Mouse (Mus musculus) liver, embryonic 16.5 days (tissue): ENCODE data around the gene Btbd16. TPM values are rescaled to one million over a fixed set of nuclear protein-coding genes. Genes with fewer than 3 reads are reported as not detected.

Experiments used
- ATAC-seq: fragments of 200-750 bp; cut with Nextera tagmentation; 2 replicates; pipeline ENCODE4 v1.8.0; 2017; ENCODE audit warnings: low read depth, mild to moderate bottlenecking, moderate number of reproducible peaks, moderate library complexity
- H3K27ac ChIP-seq: fragments of 300-500 bp; sonication (generic); 2 replicates; pipeline ENCODE4 v1.5.1; 2014; ENCODE audit warnings: mild to moderate bottlenecking, low read length
- H3K27me3 ChIP-seq: fragments of 300-500 bp; sonication (generic); 2 replicates; pipeline ENCODE4 v1.6.1; 2014; ENCODE audit warnings: low read depth, low read length, mixed read lengths; ENCODE audit not compliant: control insufficient read depth, insufficient read depth
- H3K36me3 ChIP-seq: fragments of 300-500 bp; sonication (generic); 2 replicates; pipeline ENCODE4 v1.6.1; 2014; ENCODE audit warnings: mild to moderate bottlenecking; ENCODE audit not compliant: control insufficient read depth, insufficient read depth
- H3K4me1 ChIP-seq: fragments of 300-500 bp; sonication (generic); 2 replicates; pipeline ENCODE4 v1.6.1; 2014; ENCODE audit warnings: low read depth, low read length, mixed read lengths; ENCODE audit not compliant: control insufficient read depth
- H3K4me2 ChIP-seq: fragments of 300-500 bp; sonication (generic); 2 replicates; pipeline ENCODE4 v1.6.1; 2014; ENCODE audit warnings: low read depth, low read length, mixed read lengths
- H3K4me3 ChIP-seq: fragments of 300-500 bp; sonication (generic); 2 replicates; pipeline ENCODE4 v1.5.1; 2014; ENCODE audit warnings: low read depth, mild to moderate bottlenecking, low read length
- H3K9ac ChIP-seq: fragments of 300-500 bp; sonication (generic); 2 replicates; pipeline ENCODE4 v1.6.1; 2014; ENCODE audit warnings: low read depth, low read length
- H3K9me3 ChIP-seq: fragments of 300-500 bp; sonication (generic); replicated peaks from 2 replicates; pipeline ENCODE4 v1.6.1; 2016; ENCODE audit warnings: low read length; ENCODE audit not compliant: control insufficient read depth
- WGBS: fragments of 180-500 bp; shearing (Covaris S2); extraction: QIAGEN DNeasy Blood & Tissue Kit; methylation state at CpG from one replicate; pipeline ENCODE4 v1.1.7; 2014; ENCODE audit not compliant: insufficient replicate concordance; 5-methylcytosine and 5-hydroxymethylcytosine counted together
- polyA plus RNA-seq: library from polyadenylated mRNA; unstranded; fragments of >200 nt; fragmentation: Nextera tagmentation; extraction: Ambion mirVana; gene quantifications from 2 replicates; pipeline ENCODE4 v1.2.1, GENCODE M21; 2015

Btbd16 gene
- polyA plus RNA-seq, 1 experiment from 2014 or later = 0.08 TPM

DNA sequence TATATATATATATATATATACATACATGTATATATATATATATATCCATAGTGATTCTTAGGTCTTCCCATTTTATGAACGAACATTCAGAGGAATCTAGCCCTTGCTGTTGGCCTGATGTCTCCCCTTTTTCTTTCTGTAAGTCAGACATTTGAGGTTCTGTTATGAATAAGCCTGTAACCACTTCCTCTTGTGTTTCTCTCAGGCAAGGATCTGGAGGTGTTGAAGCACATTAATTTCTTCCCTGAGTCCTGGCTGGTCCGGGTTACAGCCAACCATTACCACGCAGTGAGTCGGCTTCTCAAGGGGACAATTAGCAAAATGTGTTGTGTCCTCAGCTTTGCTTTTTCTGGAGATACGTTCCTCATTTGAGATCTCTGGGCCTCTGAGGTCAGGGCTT, 44.9 kb downstream of the Btbd16 start:
- Histone ChIP-seq H3K9ac (no peak overlapping the region), H3K36me3 (no peaks in the 10 kb centered on the region), H3K27me3 (no peaks in the 10 kb centered on the region), H3K9me3 (no peaks in the 10 kb centered on the region), H3K4me2 (no peak overlapping the region), H3K4me3 (no peak overlapping the region), H3K4me1 (no peaks in the 10 kb centered on the region), H3K27ac (no peak overlapping the region)
- WGBS = 12% methylated on average over 5 of the region's 5 CpGs
- ATAC-seq = no peak

DNA sequence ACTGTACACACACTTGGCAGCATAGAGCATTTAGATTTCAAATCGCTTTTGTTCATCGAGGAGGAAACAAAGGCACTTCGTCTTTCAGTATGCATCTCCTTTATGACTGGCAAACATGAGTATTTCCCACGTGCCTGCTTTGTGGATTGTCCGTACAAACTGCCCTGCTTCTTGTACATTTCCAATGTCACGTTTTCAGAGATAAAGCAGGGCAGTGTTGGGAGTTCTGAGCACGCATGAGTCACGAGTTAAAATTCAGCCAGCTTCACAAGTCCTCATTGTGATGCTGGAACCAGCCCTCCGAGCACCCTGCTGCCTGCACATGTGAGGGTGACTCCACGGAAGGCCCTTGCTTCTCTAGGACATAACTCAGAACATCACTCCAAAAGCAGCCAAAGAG, 45.8 kb downstream of the Btbd16 start:
- ATAC-seq = no peak
- Histone ChIP-seq H3K27ac (no peak overlapping the region), H3K4me3 (no peak overlapping the region), H3K9me3 (no peaks in the 10 kb centered on the region), H3K27me3 (no peaks in the 10 kb centered on the region), H3K4me2 (no peak overlapping the region), H3K36me3 (no peaks in the 10 kb centered on the region), H3K4me1 (no peaks in the 10 kb centered on the region), H3K9ac (no peak overlapping the region)
- 63% methylated on average over 10 of the region's 10 CpGs for WGBS

DNA sequence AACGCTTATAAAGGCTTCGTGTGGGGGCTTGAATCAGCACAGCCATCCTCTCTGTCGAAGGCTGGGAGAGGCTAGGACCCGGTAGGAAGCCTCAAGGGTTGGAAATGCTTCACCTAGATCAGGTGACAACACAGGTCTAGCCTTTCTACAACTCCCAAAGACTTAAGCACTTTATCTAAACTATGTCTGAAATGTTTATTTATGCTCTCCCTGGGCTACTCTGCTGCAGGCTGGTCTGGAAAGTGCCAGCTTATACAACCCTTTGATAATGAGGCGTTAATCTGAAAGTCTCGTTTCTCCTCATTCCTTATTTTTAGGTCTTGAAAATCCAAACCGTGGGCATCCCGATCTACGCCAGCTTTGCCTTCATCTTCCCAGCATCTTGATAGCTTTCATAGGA, 50.1 kb downstream of the Btbd16 start:
- 60% methylated on average over 9 of the region's 9 CpGs for WGBS

DNA sequence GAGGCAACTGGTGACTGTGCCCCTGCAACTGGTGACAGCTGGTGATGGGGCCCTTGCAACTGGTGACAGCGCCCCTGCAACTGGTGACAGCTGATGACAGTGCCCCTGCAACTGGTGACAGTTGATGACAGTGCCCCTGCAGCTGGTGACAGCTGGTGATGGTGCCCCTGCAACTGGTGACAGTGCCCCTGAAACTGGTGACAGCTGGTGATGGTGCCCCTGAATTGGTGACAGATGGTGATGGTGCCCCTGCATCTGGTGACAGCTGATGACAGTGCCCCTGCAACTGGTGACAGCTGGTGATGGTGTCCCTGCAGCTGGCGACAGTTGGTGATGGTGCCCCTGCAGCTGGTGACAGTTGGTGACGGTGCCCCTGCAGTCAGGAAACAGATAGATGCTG, 52.5 kb downstream of the Btbd16 start:
- no peak overlapping the region for H3K4me2 ChIP-seq
- no peak overlapping the region for H3K9ac ChIP-seq
- WGBS = 40% methylated on average over 3 of the region's 3 CpGs
- H3K9me3 ChIP-seq = no peaks in the 10 kb centered on the region
- no peak overlapping the region for H3K4me3 ChIP-seq
- no peaks in the 10 kb centered on the region for H3K4me1 ChIP-seq
- H3K27me3 ChIP-seq = no peaks in the 10 kb centered on the region
- no peak overlapping the region for H3K27ac ChIP-seq
- ATAC-seq = no peak
- no peaks in the 10 kb centered on the region for H3K36me3 ChIP-seq

More for the DNA sequence above, 50.1 kb downstream of the Btbd16 start:
- H3K4me2 ChIP-seq = no peak overlapping the region
- ATAC-seq = no peak
- H3K27me3 ChIP-seq = no peaks in the 10 kb centered on the region
- no peak overlapping the region for H3K9ac ChIP-seq
- H3K9me3 ChIP-seq = no peaks in the 10 kb centered on the region
- H3K4me3 ChIP-seq = no peak overlapping the region
- H3K27ac ChIP-seq = no peak overlapping the region
- H3K36me3 ChIP-seq = no peaks in the 10 kb centered on the region
- H3K4me1 ChIP-seq = no peaks in the 10 kb centered on the region

DNA sequence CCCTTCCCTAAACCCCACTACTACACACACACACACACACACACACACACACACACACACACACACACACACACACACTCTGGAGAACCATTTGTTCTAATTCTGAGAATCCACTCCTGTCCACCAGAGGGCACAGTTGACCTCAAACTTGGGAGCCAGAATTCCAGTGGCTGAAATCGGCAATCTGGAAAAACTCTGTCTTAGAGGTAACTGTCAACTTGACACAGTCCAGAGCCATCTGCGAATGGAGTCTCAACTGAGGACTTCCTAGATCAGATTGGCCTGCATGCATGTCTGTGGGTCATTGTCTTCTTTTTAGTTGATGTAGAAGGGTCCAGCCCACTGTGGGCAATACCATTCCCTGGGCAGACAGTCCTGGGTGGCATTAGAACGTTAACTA, 53.6 kb downstream of the Btbd16 start:
- no peaks in the 10 kb centered on the region for H3K9me3 ChIP-seq
- no peaks in the 10 kb centered on the region for H3K27me3 ChIP-seq
- WGBS = 36% methylated on average over 3 of the region's 3 CpGs
- H3K36me3 ChIP-seq = no peaks in the 10 kb centered on the region
- H3K4me2 ChIP-seq = no peak overlapping the region
- ATAC-seq = no peak
- H3K4me1 ChIP-seq = no peaks in the 10 kb centered on the region
- no peak overlapping the region for H3K27ac ChIP-seq
- no peak overlapping the region for H3K4me3 ChIP-seq
- no peak overlapping the region for H3K9ac ChIP-seq

DNA sequence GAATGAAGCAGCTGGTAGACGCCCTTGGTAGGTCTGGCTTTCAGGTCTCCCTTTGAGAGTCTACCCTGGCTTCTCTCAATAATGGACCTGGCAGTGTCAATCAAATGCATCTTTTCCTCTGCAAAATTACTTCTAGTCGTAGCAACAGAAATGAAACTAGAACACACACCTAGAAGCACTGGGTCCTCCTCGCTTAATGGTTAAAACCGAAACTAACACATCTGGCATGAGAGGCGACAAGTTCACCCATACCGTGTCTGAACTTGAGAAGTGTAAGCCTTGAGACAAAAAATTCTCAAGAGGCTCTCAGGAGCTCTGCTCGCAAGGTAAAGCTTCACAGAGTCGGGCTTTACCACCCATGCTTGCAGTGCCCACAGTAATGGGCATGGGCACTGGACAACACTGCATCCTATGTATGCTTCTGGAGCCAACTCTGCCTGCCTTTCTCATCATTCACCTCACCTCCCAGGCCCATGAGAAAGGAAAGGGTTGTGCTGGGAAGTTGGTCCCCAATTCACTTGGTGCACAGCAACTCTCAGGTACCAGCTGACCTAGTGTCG, 54.1 kb downstream of the Btbd16 start:
- 63% methylated on average over 9 of the region's 9 CpGs for WGBS
- no peak for ATAC-seq

DNA sequence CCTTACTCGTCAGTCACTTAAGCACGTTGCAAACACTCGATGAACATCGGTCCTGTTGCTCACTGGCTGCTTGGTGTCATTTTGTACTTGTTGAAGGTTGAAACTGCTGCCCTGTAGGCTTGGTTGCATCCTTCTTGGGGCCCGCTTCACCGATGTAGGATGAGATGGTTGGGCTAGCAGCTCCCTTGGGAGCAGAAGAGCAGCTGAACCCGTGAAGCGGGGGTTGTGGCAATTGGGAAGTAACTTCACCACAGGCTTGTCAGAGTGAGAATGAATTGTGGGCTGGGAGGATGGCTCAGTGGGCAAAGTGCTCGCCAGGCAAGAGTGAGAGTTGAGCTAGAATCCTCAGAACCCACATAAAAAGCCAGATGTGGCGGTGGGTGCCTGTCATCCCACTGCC, 54.6 kb downstream of the Btbd16 start:
- H3K4me2 ChIP-seq = no peak overlapping the region
- no peaks in the 10 kb centered on the region for H3K36me3 ChIP-seq
- no peak overlapping the region for H3K27ac ChIP-seq
- no peak overlapping the region for H3K9ac ChIP-seq
- no peaks in the 10 kb centered on the region for H3K4me1 ChIP-seq
- WGBS = 49% methylated on average over 10 of the region's 10 CpGs
- no peaks in the 10 kb centered on the region for H3K27me3 ChIP-seq
- no peak overlapping the region for H3K4me3 ChIP-seq
- no peak for ATAC-seq
- no peaks in the 10 kb centered on the region for H3K9me3 ChIP-seq

More for the DNA sequence above, 54.1 kb downstream of the Btbd16 start:
- H3K9me3 ChIP-seq = no peaks in the 10 kb centered on the region
- no peak overlapping the region for H3K4me2 ChIP-seq
- no peak overlapping the region for H3K27ac ChIP-seq
- H3K36me3 ChIP-seq = no peaks in the 10 kb centered on the region
- no peak overlapping the region for H3K9ac ChIP-seq
- no peaks in the 10 kb centered on the region for H3K4me1 ChIP-seq
- H3K4me3 ChIP-seq = no peak overlapping the region
- H3K27me3 ChIP-seq = no peaks in the 10 kb centered on the region

DNA sequence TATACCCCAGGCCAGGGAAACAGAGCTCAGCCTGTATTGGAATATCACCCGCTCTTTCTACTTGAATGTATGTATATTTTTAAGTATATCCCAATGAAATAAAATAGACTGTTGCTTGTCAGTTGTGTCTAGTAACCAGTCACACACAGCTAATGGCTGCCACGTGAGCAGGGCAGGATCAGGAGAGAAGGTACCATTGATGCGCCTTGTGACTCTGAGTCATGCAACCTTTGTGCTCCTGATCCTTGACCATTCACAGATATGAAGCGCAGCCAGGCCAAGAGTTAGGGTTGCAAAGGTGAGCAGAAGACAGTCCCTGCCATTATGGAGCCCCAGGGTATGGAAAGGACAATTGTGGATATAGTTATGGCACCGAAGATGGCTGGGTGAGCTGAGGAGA, 57.7 kb downstream of the Btbd16 start:
- Histone ChIP-seq H3K36me3 (no peaks in the 10 kb centered on the region), H3K4me3 (no peak overlapping the region), H3K27me3 (no peaks in the 10 kb centered on the region), H3K4me1 (no peaks in the 10 kb centered on the region), H3K27ac (no peak overlapping the region), H3K4me2 (no peak overlapping the region), H3K9ac (no peak overlapping the region), H3K9me3 (no peaks in the 10 kb centered on the region)
- 62% methylated on average over 5 of the region's 5 CpGs for WGBS
- no peak for ATAC-seq

DNA sequence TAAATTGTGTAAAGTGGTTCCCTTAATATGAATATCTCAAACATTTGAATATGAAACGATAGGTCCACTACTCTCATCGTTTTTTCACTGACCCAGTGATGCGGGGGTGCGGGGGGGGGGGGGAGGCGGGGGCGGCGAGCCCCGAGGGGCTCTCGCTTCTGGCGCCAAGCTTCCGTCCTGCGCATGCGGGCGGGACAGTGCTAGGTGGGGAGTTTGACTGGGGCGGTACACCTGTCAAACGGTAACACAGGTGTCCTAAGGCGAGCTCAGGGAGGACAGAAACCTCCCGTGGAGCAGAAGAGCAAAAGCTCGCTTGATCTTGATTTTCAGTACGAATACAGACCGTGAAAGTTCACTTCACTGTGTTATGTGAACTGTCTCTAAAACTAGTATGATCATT, 60.4 kb downstream of the Btbd16 start:
- peak; percentile 99 for ATAC-seq
- no peak overlapping the region for H3K9ac ChIP-seq

More for the DNA sequence above, 60.4 kb downstream of the Btbd16 start:
- H3K36me3 ChIP-seq = no peaks in the 10 kb centered on the region
- H3K27ac ChIP-seq = peak overlapping the region; percentile 79
- 20% methylated on average over 20 of the region's 21 CpGs for WGBS
- H3K9me3 ChIP-seq = no peaks in the 10 kb centered on the region
- no peak overlapping the region for H3K4me3 ChIP-seq
- H3K27me3 ChIP-seq = no peaks in the 10 kb centered on the region
- H3K4me2 ChIP-seq = no peak overlapping the region
- H3K4me1 ChIP-seq = peaks cover 7% of the 10 kb centered on the region
